Mouse (Mus musculus) E14TG2a.4 (cell line): ENCODE results near the gene Adgrl3.

Source experiments
- H3K27me3 ChIP-seq: 2 replicates; pipeline ENCODE4 v1.6.1; 2014; ENCODE audit warnings: low read length, control low read depth; ENCODE audit not compliant: insufficient read depth
- H3K36me3 ChIP-seq: 2 replicates; pipeline ENCODE4 v1.6.1; 2014; ENCODE audit warnings: low read length, control low read depth; ENCODE audit not compliant: insufficient read depth
- H3K4me1 ChIP-seq: replicated peaks from 2 replicates; pipeline ENCODE4 v1.6.1; 2014; ENCODE audit warnings: low read depth, low read length, control low read depth
- H3K4me3 ChIP-seq: replicated peaks from 2 replicates; pipeline ENCODE4 v1.5.1; 2014; ENCODE audit warnings: mild to moderate bottlenecking, low read length
- H3K9me3 ChIP-seq: 2 replicates; pipeline ENCODE4 v1.6.1; 2014; ENCODE audit warnings: low read length, control low read depth
- CTCF ChIP-seq: conservative IDR thresholded peaks from 2 replicates; pipeline ENCODE4 v1.5.1; 2014; ENCODE audit warnings: low read length
- NANOG ChIP-seq: IDR thresholded peaks from 2 replicates; pipeline ENCODE4 v1.6.1; 2014; ENCODE audit warnings: borderline replicate concordance, low read length, mixed read lengths
- POU5F1 ChIP-seq: IDR thresholded peaks from 2 replicates; pipeline ENCODE4 v1.6.1; 2014; ENCODE audit warnings: low read length, borderline replicate concordance

Adgrl3 gene

DNA sequence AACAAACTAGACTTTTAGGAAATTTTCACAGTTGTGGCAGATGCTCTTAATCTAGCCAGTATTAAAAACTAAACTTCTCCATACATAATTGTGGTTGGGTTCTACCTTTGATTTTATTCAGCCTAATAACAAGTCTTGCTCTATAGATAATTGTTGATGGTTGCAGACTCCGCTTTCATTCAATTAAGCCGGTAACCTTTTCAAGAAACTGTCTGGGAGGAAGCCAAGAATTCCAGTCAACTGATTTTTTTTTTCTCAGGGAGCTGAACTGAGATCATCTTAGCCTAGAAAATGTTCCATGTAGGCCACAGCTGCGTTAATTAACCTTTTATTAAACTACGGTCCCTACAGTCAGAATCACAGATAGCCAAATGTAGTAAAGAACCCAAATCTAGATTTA is 65.2 kb downstream of the Adgrl3 start:
- no peak overlapping the region for H3K4me3 ChIP-seq
- H3K27me3 ChIP-seq = no peaks in the 10 kb centered on the region
- no peaks in the 10 kb centered on the region for H3K36me3 ChIP-seq
- H3K9me3 ChIP-seq = no peaks in the 10 kb centered on the region
- TF ChIP-seq CTCF (no peak), POU5F1 (no peak), NANOG (no peak)
- H3K4me1 ChIP-seq = no peaks in the 10 kb centered on the region

DNA sequence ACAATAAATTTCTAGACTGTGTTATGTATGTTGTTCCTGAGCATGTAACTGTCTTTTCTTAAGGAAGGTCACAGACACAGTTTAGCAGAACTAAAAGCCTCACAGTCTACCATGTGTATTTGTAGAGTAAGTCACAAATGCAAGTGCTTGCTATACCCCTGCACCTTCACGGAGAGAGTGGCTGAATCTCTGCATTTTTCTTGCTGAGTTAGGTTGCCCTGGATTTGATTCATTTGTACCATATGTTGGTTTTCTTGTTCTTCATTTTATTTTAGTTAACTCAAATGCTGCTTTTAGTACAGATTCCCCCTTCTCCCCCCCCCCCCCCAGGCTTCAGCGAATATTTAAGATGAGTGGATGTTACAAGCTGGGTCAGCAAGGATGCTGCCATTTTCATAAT is 68.7 kb downstream of the Adgrl3 start:
- Histone ChIP-seq H3K36me3 (no peaks in the 10 kb centered on the region), H3K4me3 (no peak overlapping the region), H3K27me3 (no peaks in the 10 kb centered on the region), H3K9me3 (no peaks in the 10 kb centered on the region), H3K4me1 (no peaks in the 10 kb centered on the region)
- TF ChIP-seq POU5F1 (no peak), NANOG (no peak), CTCF (no peak)

DNA sequence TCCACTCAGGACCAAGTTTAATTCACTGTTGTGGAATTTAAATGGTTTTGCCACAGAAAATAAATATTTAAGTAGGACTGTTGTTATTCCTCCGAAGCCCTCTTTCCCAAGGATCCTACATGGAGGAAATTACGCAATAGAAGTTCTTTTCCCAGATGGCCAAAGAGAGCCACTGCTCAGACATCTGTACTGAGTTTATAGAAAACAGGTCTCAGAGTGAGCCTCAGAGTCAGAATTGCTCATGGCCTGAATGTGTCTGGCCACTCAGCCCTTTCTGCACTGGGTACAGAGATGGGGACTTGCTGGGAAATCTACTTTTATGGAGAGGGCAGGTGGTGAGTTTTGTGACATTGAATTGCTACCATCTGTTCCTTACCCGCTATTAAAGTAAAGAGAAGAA is 74.7 kb downstream of the Adgrl3 start:
- no peak overlapping the region for H3K4me3 ChIP-seq
- H3K4me1 ChIP-seq = no peaks in the 10 kb centered on the region
- no peaks in the 10 kb centered on the region for H3K9me3 ChIP-seq
- TF ChIP-seq CTCF = no peak
- TF ChIP-seq NANOG = no peak
- no peak for TF ChIP-seq POU5F1
- H3K36me3 ChIP-seq = no peaks in the 10 kb centered on the region
- no peaks in the 10 kb centered on the region for H3K27me3 ChIP-seq

DNA sequence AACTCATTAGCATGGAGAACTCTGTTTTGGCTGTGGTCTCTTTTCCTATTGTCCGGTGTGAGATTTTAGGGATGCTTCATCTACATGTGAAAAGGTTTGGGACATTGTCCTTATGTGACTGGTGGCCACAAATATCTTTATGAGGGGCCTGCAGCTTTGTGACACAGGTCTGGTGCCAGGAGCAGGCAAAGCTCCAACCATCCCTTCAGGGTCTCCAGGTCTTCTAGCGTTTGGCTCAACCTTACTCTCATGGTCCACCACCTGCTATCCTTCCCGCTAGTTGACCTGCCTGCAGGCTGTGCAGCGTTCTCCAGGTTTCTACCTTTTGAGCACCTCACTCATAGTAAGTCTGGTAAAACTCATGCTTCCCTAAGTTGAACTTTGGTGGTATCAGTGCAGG is 77.2 kb downstream of the Adgrl3 start:
- H3K4me1 ChIP-seq = no peaks in the 10 kb centered on the region

GRCm38 (mm10) chr5:81107431-81107830 is 87.5 kb downstream of the Adgrl3 start:
- H3K4me3 ChIP-seq = no peak overlapping the region
- no peak for TF ChIP-seq POU5F1
- TF ChIP-seq NANOG = no peak
- no peak for TF ChIP-seq CTCF
- no peaks in the 10 kb centered on the region for H3K36me3 ChIP-seq
- H3K27me3 ChIP-seq = no peaks in the 10 kb centered on the region
- no peaks in the 10 kb centered on the region for H3K9me3 ChIP-seq
- H3K4me1 ChIP-seq = no peaks in the 10 kb centered on the region

More for the DNA sequence above, 77.2 kb downstream of the Adgrl3 start:
- no peak for TF ChIP-seq CTCF
- no peak for TF ChIP-seq POU5F1
- TF ChIP-seq NANOG = no peak
- Histone ChIP-seq H3K27me3 (no peaks in the 10 kb centered on the region), H3K9me3 (no peaks in the 10 kb centered on the region), H3K36me3 (no peaks in the 10 kb centered on the region), H3K4me3 (no peak overlapping the region)

GRCm38 (mm10) chr5:81124483-81124882 is 104.5 kb downstream of the Adgrl3 start:
- no peak overlapping the region for H3K4me3 ChIP-seq
- H3K9me3 ChIP-seq = no peaks in the 10 kb centered on the region
- no peaks in the 10 kb centered on the region for H3K36me3 ChIP-seq
- no peak for TF ChIP-seq NANOG
- no peak for TF ChIP-seq POU5F1
- no peak for TF ChIP-seq CTCF
- no peaks in the 10 kb centered on the region for H3K27me3 ChIP-seq
- no peaks in the 10 kb centered on the region for H3K4me1 ChIP-seq

GRCm38 (mm10) chr5:81127639-81128038 is 107.7 kb downstream of the Adgrl3 start:
- TF ChIP-seq NANOG (no peak), POU5F1 (no peak), CTCF (no peak)
- no peak overlapping the region for H3K4me3 ChIP-seq
- H3K4me1 ChIP-seq = no peaks in the 10 kb centered on the region
- H3K27me3 ChIP-seq = no peaks in the 10 kb centered on the region
- no peaks in the 10 kb centered on the region for H3K9me3 ChIP-seq
- H3K36me3 ChIP-seq = no peaks in the 10 kb centered on the region

DNA sequence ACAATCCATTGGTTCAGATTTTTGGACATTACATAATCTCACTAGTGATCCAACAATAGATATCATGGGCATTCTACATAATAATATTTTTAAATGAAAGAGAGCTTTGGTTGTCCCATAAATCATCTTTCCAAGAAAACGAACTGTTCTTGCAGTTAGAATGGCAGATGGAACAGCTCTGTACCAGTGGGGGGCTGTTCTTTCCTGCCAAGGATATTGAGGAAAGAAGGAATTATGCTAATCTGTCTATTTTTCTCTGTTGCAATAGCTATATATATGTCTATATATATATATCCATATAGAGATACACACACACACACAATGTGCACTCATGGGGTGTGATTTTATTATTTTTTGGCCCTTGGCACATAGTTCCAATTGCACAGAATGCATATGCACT is 116.5 kb downstream of the Adgrl3 start:
- Histone ChIP-seq H3K9me3 (no peaks in the 10 kb centered on the region), H3K27me3 (no peaks in the 10 kb centered on the region), H3K36me3 (no peaks in the 10 kb centered on the region), H3K4me3 (no peak overlapping the region), H3K4me1 (no peaks in the 10 kb centered on the region)
- TF ChIP-seq CTCF (no peak), POU5F1 (no peak), NANOG (no peak)

- no peak overlapping the region for H3K4me3 ChIP-seq
- peaks cover 5% of the 10 kb centered on the region; the same call in 1 of the 2 replicates for H3K4me1 ChIP-seq
- H3K9me3 ChIP-seq = no peaks in the 10 kb centered on the region
- no peaks in the 10 kb centered on the region for H3K27me3 ChIP-seq
- H3K36me3 ChIP-seq = no peaks in the 10 kb centered on the region
- TF ChIP-seq NANOG (no peak), POU5F1 (no peak), CTCF (no peak)
These were observed 135.9 kb downstream of the Adgrl3 start for GRCm38 (mm10) chr5:81155791-81156190.
